Mouse (Mus musculus): ENCODE data around the gene Vapa. TPM values are rescaled to one million over a fixed set of nuclear protein-coding genes. Genes with fewer than 3 reads are reported as not detected.
A peak's percentile ranks its signal among the peaks of the same experiment; 100 is the strongest.
"Not testable (repeated sequence)": the region's sequence is repeated elsewhere in the genome, so short reads cannot be mapped to it uniquely, and the experiment has no call there.

Gene Vapa
- total RNA-seq, 2 experiments from 2014 or later, result 31.3 to 48.2 TPM

- ATAC-seq (replicated peaks; ENCODE audit: low FRiP score, poor library complexity, severe bottlenecking), result peak; percentile 85
Observed at GRCm38 (mm10) chr17:65575339-65575738, 38.0 kb downstream of the Vapa start.

DNA sequence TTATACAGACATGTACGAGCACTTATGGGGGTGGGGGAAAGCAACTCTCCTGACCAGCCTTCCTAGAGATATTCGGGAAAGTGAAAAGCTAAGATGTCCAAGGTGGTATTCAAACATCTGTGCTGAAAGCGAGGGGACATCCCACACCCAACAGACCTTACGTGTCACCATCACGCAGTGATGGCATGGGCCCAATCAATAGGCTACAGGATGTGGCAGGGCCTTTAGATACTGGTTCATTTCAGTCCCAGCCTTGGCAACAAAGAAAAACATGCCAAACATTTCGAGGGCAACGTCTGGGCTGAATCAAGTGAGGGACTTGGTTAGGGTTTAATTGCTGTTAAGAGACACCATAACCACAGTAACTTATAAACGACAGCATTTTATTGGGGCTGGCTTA is 38.5 kb downstream of the Vapa start:
- ATAC-seq (replicated peaks; ENCODE audit: low FRiP score, poor library complexity, severe bottlenecking), result no peak

- ATAC-seq (replicated peaks; ENCODE audit: low FRiP score, poor library complexity, severe bottlenecking), result no peak
Observed at GRCm38 (mm10) chr17:65571866-65572265, 41.5 kb downstream of the Vapa start.

- ATAC-seq (replicated peaks; ENCODE audit: low FRiP score, poor library complexity, severe bottlenecking), result no peak
Observed at GRCm38 (mm10) chr17:65571466-65571865, 41.9 kb downstream of the Vapa start.

DNA sequence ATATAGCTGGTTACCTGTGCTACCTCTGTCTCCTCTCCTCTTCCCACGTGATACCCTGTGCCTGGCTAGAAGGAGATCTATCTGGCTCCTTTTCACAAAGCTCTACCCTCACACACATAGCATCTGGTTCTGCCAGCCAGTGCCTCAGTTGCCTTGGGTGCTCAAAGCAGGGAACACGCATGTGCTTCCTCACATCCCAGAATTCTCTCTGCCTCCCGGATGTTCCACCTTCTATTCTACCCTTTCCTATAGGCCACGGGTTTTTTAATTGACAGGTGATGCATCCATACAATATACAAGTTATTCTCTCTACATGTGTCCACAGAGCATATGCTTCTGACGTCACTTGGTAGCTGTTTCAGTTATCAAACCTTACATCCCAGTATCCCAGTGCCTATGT is 49.2 kb downstream of the Vapa start:
- ATAC-seq (replicated peaks; ENCODE audit: low FRiP score, poor library complexity, severe bottlenecking), result no peak

DNA sequence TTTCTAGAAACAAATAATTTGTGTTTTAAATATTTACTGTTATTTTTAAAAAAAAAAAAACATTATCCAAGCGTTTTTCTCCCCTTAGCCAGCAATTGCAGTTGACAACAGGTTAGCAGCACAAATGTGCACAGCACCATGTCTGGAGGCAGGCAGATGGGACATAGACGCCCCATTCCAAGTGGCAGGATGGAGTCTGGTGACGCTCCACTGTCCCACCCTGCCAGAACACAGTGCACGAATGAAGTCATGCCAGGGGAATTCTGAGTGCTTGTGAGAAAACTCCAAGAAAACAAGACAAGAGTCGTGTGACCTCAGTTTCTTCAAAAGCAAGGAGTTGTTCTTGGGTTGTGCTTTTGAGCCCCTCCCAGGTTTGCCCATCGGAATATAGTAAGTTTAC is 50.0 kb downstream of the Vapa start:
- ATAC-seq (replicated peaks; ENCODE audit: low FRiP score, poor library complexity, severe bottlenecking), result no peak

DNA sequence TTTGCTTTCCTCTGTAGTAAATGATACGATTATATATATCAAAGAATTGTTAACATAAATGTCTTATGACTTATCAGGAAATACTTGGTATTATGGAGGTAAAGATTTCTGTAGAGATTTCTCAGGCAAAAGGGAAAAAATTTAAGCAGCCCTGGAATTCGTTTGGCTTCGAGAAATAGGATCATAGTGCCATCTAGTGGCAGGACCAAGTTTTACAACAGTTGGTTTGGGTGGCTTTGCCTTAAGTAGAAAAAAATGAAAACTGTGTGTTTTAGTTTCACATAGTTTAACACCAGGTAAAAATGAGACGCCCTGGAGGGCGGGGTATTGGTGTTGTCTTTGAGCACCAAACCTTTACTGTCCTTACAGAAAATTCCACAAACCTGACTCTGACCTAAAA is 50.6 kb downstream of the Vapa start:
- ATAC-seq (replicated peaks; ENCODE audit: low FRiP score, poor library complexity, severe bottlenecking), result no peak

DNA sequence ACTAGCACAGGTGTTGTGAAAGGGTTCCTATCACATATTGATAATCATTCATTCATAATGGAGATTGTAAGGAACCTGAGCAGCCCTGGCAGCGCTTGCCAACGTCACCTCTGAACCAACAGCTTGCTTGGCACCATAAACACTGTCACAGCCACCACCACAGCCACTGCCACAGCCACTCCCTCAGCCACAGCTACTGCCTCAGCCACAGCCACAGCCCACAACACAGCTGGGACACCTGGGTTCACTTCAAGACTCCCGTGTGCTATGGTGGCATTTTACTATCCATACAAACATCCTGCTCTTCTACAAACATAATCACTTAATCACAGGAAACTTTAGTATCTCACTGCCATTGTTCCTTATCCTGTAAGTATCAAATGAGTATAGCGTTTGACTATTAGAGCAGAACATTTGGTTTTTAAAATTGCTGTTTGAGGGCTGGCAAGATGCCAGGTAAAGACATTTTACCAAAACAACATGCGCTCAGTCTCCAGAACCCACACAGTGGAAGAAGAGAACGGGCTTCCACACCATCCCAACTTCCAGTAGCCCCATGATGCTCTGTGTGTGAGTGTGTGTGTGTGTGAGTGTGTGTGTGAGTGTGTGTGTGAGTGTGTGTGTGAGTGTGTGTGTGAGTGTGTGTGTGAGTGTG is 51.9 kb downstream of the Vapa start:
- no peak for ATAC-seq (replicated peaks; ENCODE audit: low FRiP score, poor library complexity, severe bottlenecking)

DNA sequence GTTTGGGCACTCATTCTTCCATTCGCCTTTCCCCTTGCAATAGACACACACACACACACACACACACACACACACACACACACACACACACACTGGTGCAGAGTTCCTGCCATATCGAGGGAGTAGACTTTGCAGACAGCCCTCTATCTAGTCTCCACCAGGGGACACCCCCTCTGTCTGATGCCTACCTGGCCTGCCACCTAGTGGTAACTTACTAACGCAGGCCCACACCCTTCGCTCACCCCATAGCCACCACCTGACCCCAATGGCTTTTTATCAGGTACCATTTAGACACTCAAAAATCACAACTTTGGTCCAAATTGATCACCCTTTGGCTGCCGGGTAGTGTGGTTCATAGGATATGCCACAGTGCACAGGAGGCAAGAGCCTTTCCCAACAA is 54.1 kb downstream of the Vapa start:
- ATAC-seq (replicated peaks; ENCODE audit: low FRiP score, poor library complexity, severe bottlenecking), result peak; percentile 53; the same call in 1 of the 2 replicates

DNA sequence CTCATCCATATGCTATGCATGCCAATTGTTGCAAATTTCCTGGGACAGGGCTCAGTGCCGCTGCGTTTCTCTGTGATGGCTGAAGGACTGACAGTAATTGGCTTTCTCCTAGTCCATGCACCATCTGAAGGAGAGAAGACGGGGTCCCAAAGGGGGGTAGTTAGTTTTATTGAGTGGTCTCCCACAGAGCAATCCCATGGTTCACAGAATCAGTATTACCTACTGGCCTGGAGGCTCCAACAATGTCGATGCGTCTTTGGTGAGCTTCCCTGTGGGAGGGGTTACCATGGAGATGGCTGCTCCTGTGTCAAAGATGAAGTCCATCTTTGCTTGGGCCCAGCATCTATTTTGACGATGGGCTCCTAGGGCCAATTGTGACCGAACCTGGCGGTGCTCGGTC is 54.6 kb downstream of the Vapa start:
- no peak for ATAC-seq (replicated peaks; ENCODE audit: low FRiP score, poor library complexity, severe bottlenecking)

- peak; percentile 67 for ATAC-seq (replicated peaks; ENCODE audit: low FRiP score, poor library complexity, severe bottlenecking)
Observed at GRCm38 (mm10) chr17:65558217-65558616, 55.1 kb downstream of the Vapa start.

DNA sequence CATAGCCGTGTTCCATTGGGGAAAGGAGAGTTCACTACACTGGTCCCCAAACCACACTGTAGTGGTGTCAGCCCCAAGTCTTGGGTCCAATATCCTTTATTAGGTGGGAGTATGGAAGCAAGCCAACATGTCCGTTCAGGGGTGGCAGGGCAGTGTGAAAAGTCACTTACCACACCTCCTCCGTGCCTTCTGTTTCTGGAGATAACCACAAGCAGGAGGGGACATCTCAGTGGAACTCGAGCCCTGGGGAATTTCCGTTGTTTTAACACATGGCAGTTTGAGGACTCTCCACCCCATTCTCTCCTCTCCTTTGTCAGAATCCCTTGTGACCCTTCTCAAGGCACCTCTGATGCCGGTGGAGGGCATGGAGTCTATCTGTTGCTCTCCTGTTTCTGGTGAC is 56.1 kb downstream of the Vapa start:
- ATAC-seq (replicated peaks; ENCODE audit: low FRiP score, poor library complexity, severe bottlenecking), result peak; percentile 55; the same call in 1 of the 2 replicates

GRCm38 (mm10) chr17:65556798-65557197 is 56.6 kb downstream of the Vapa start:
- ATAC-seq (replicated peaks; ENCODE audit: low FRiP score, poor library complexity, severe bottlenecking), result 0 out of 2 replicates have a peak, but pooled peaks have one; percentile 38

DNA sequence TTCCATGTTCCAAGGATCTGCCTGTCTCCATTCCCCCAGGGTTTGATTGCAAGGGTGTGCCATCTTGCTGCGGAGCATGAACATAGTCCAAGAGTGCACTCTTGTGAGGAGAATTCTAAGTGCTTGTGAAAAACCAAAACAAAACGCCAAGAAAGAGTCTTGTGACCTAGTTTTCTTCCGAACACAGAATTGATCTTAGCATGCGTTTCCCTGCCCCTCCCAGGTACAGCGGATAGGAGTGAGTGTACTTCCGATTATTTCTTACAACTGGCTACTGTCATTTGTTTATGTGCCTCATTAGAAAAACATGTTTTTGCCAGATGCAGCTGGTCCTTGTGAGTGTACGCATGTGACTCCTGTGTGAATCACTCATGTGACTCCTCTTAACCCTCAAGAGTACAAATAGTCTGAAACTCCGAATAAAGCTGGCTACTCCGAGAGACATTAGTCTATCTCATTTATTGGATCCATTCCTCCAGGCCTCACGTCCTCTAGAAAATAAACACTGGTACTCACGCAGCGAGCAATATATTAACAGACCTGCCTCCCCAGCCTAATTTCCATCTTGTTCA is 60.8 kb downstream of the Vapa start:
- ATAC-seq (replicated peaks; ENCODE audit: low FRiP score, poor library complexity, severe bottlenecking), result no peak

- no peak for ATAC-seq (replicated peaks; ENCODE audit: low FRiP score, poor library complexity, severe bottlenecking)
Observed at GRCm38 (mm10) chr17:65550357-65550756, 63.0 kb downstream of the Vapa start.

DNA sequence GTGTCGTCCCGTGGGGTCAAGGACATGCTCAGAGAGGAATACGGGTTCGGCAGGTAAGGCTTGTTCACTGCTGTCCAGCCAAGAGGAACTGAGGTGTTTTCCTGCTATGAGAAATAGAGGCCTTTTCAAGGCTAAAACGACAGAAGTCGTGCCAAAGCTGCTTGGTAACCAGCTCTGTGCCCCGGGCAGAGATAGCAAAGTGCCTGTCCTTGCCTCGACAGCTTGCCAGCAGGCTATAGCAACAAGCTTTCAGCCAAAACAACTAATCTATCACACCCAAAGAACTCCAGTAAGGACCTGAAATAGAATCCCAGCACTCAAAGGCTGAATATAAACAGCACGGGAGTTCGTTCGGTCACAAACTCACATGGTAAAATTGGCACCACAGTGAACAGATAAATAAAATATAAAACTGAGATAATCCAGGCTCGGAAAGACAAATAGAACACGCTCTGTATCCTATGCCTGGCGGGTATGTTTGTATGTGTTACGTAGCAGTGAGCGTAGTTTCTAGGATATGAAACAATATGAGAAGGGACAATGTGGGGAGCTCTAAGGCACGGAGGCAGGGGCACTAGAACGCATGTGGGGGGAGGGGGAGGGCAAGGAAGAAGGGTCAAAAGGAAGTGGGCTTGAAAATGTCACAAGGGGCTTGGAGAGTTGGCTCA is 64.5 kb downstream of the Vapa start:
- ATAC-seq (replicated peaks; ENCODE audit: low FRiP score, poor library complexity, severe bottlenecking), result no peak

- ATAC-seq (replicated peaks; ENCODE audit: low FRiP score, poor library complexity, severe bottlenecking), result not testable (repeated sequence)
Observed at GRCm38 (mm10) chr17:65546221-65546620, 67.1 kb downstream of the Vapa start.

DNA sequence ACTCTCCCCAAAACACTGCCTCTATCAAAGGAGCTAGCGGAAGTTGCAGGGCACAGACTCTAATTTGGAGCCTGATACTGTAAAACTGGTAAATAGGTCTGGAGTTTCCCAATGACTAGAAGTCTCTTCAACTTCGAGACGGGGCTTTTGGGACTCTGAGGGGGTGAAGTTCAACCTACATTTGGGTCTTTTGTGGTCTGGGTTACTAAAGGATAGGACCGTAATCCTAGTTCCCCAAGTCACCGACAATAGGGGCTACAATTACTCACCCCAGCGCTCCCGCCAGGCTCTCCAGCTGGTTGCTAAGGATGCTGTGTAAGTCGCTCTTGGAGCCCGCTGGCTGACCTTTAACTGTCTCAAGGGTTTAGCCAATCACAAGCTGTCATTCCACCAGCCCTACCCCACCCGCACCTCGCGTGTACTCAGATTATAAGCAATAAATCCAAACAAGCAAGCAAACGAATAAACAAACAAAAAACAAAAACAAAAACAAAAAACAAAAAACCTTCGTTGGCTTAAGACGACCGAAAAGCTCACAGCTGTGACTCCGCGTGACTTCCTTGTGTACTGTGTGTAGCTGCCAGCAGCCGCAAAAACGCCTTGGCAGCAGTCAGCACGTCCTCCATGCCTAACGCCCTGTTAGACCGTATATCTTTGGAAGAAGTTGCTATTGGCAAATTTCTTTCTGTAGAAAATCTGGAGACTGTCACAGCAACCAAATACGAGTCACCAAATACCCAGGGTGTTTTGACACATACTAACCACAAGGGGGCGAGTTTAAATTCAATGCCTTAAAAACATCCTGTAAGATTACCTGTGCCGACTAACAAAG is 72.7 kb downstream of the Vapa start, which contains the start of gene Tmem232:
TSS of gene Tmem232 (minus strand) at position 342 of the 832 bp plus-strand sequence.
- ATAC-seq (replicated peaks; ENCODE audit: low FRiP score, poor library complexity, severe bottlenecking), result peak; percentile 82; the same call in 1 of the 2 replicates

GRCm38 (mm10) chr17:65536156-65536555 is 77.2 kb downstream of the Vapa start:
- ATAC-seq (replicated peaks; ENCODE audit: low FRiP score, poor library complexity, severe bottlenecking), result 0 out of 2 replicates have a peak, but pooled peaks have one; percentile 55

- ATAC-seq (replicated peaks; ENCODE audit: low FRiP score, poor library complexity, severe bottlenecking), result not testable (repeated sequence)
Observed at GRCm38 (mm10) chr17:65532381-65532780, 81.0 kb downstream of the Vapa start.

Data from erythroblast, adult 5-6 weeks (primary cell).